Mouse (Mus musculus): ENCODE data around the gene Park7. TPM values are rescaled to one million over a fixed set of nuclear protein-coding genes. Genes with fewer than 3 reads are reported as not detected.

The Park7 gene
- polyA plus RNA-seq (2014; fragmentation: Nextera tagmentation; extraction: Ambion mirVana) = 367 and 400 TPM in 2 replicates

DNA sequence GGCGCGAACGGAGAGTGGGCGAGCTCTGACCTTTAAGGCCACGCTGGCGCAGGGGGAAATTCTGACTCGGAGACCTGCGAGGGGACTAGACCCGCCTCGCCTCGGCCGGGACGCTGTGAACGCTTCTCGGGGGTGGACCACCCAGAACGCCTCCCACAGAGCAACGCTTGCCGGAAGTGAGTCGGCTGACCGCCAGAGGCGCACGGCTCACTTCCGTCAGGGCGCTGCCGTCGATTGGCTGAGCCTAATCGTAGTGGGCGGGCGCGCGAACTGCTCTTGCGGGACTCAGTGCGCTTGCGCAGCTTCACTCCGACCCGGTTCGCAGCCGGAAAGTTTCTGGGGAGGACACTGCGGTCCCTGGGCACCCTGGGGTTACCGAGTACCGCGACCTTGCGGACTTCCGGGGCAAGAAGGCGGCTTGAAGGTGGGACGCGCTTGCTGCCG, at the start of gene Park7, which contains the start of gene Tnfrsf9:
Gene Park7, minus strand, starts transcription at position 148 of the 444 bp plus-strand sequence.
Gene Tnfrsf9, plus strand, starts transcription at position 273 of the 444 bp plus-strand sequence.
- H3K36me3 ChIP-seq (ENCODE audit: control insufficient read depth, insufficient read depth, low read length) = no peaks in the 10 kb centered on the region
- H3K27ac ChIP-seq (replicated peaks; ENCODE audit: low read depth, low read length) = peak within 1 kb of the TSS; percentile 77
- peak within 1 kb of the TSS; percentile 86 for H3K4me2 ChIP-seq (ENCODE audit: low read length)
- no peaks in the 10 kb centered on the region for H3K27me3 ChIP-seq (ENCODE audit: control insufficient read depth, insufficient read depth, low read length)
- DNase-seq (peak; percentile 99), ATAC-seq (ENCODE audit: low FRiP score, low TSS enrichment) (peak; percentile 88)
- under 1% methylated on average over 48 of the region's 48 CpGs for WGBS
- H3K9ac ChIP-seq (replicated peaks; ENCODE audit: low read length) = peak within 1 kb of the TSS; percentile 77
- H3K4me1 ChIP-seq (ENCODE audit: control insufficient read depth, insufficient read depth, low read length) = peaks cover 9% of the 10 kb centered on the region
- H3K4me3 ChIP-seq (replicated peaks; ENCODE audit: low read depth, low read length) = peak within 1 kb of the TSS; percentile 58
- no peaks in the 10 kb centered on the region for H3K9me3 ChIP-seq (ENCODE audit: control insufficient read depth, low read length)

DNA sequence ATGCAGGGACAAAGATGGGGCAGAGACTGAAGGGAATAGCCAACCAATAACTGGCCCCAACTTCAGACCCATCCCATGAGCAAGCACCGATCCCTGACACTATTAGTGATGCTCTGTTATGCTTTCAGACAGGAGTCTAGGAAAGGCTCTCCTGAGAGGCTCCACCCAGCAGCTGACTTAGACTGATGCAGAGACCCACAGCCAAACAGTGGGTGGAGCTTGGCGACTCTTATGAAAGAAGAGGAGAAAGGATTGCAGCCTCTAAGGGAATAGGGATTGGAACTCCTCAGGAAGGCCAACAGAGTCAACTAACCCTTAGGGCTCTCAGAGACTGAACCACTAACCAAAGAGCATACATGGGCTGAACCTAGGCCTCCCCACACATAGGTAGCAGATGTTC, 49.5 kb upstream of the Park7 start:
- Histone ChIP-seq H3K27me3 (ENCODE audit: control insufficient read depth, insufficient read depth, low read length) (no peaks in the 10 kb centered on the region), H3K36me3 (ENCODE audit: control insufficient read depth, insufficient read depth, low read length) (no peaks in the 10 kb centered on the region), H3K4me1 (ENCODE audit: control insufficient read depth, insufficient read depth, low read length) (no peaks in the 10 kb centered on the region), H3K9me3 (ENCODE audit: control insufficient read depth, low read length) (no peaks in the 10 kb centered on the region), H3K9ac (replicated peaks; ENCODE audit: low read length) (no peak overlapping the region), H3K4me2 (ENCODE audit: low read length) (no peak overlapping the region), H3K27ac (replicated peaks; ENCODE audit: low read depth, low read length) (no peak overlapping the region), H3K4me3 (replicated peaks; ENCODE audit: low read depth, low read length) (no peak overlapping the region)
- no peak for DNase-seq
- WGBS = 68% methylated on average over 2 of the region's 2 CpGs
- no peak for ATAC-seq (ENCODE audit: low FRiP score, low TSS enrichment)

- WGBS = 72% methylated on average over 6 of the region's 6 CpGs
- DNase-seq (no peak), ATAC-seq (ENCODE audit: low FRiP score, low TSS enrichment) (no peak)
- no peak overlapping the region for H3K4me2 ChIP-seq (ENCODE audit: low read length)
- H3K4me1 ChIP-seq (ENCODE audit: control insufficient read depth, insufficient read depth, low read length) = no peaks in the 10 kb centered on the region
- no peaks in the 10 kb centered on the region for H3K27me3 ChIP-seq (ENCODE audit: control insufficient read depth, insufficient read depth, low read length)
- H3K27ac ChIP-seq (replicated peaks; ENCODE audit: low read depth, low read length) = no peak overlapping the region
- H3K36me3 ChIP-seq (ENCODE audit: control insufficient read depth, insufficient read depth, low read length) = no peaks in the 10 kb centered on the region
- no peak overlapping the region for H3K9ac ChIP-seq (replicated peaks; ENCODE audit: low read length)
- no peaks in the 10 kb centered on the region for H3K9me3 ChIP-seq (ENCODE audit: control insufficient read depth, low read length)
- H3K4me3 ChIP-seq (replicated peaks; ENCODE audit: low read depth, low read length) = no peak overlapping the region
These were observed 48.0 kb upstream of the Park7 start for GRCm38 (mm10) chr4:150962231-150962630.

GRCm38 (mm10) chr4:150958536-150958935, 44.3 kb upstream of the Park7 start:
- no peaks in the 10 kb centered on the region for H3K9me3 ChIP-seq (ENCODE audit: control insufficient read depth, low read length)
- ATAC-seq (ENCODE audit: low FRiP score, low TSS enrichment) (no peak), DNase-seq (no peak)
- H3K27ac ChIP-seq (replicated peaks; ENCODE audit: low read depth, low read length) = no peak overlapping the region
- H3K4me3 ChIP-seq (replicated peaks; ENCODE audit: low read depth, low read length) = no peak overlapping the region
- 0 out of 2 replicates have a peak, but pooled peaks cover 6% of the 10 kb centered on the region for H3K4me1 ChIP-seq (ENCODE audit: control insufficient read depth, insufficient read depth, low read length)
- 78% methylated on average over 7 of the region's 7 CpGs for WGBS
- no peak overlapping the region for H3K9ac ChIP-seq (replicated peaks; ENCODE audit: low read length)
- no peak overlapping the region for H3K4me2 ChIP-seq (ENCODE audit: low read length)
- H3K27me3 ChIP-seq (ENCODE audit: control insufficient read depth, insufficient read depth, low read length) = no peaks in the 10 kb centered on the region
- H3K36me3 ChIP-seq (ENCODE audit: control insufficient read depth, insufficient read depth, low read length) = no peaks in the 10 kb centered on the region

GRCm38 (mm10) chr4:150957106-150957458, 42.8 kb upstream of the Park7 start:
- no peaks in the 10 kb centered on the region for H3K9me3 ChIP-seq (ENCODE audit: control insufficient read depth, low read length)
- H3K27ac ChIP-seq (replicated peaks; ENCODE audit: low read depth, low read length) = peak overlapping the region; percentile 73; the same call in 1 of the 2 replicates
- H3K4me1 ChIP-seq (ENCODE audit: control insufficient read depth, insufficient read depth, low read length) = 0 out of 2 replicates have a peak, but pooled peaks cover 6% of the 10 kb centered on the region
- H3K27me3 ChIP-seq (ENCODE audit: control insufficient read depth, insufficient read depth, low read length) = no peaks in the 10 kb centered on the region
- H3K4me3 ChIP-seq (replicated peaks; ENCODE audit: low read depth, low read length) = no peak overlapping the region
- no peak overlapping the region for H3K4me2 ChIP-seq (ENCODE audit: low read length)
- no peak for ATAC-seq (ENCODE audit: low FRiP score, low TSS enrichment)
- H3K9ac ChIP-seq (replicated peaks; ENCODE audit: low read length) = no peak overlapping the region
- no peaks in the 10 kb centered on the region for H3K36me3 ChIP-seq (ENCODE audit: control insufficient read depth, insufficient read depth, low read length)
- DNase-seq = no peak
- WGBS = 14% methylated on average over 1 of the region's 1 CpGs

DNA sequence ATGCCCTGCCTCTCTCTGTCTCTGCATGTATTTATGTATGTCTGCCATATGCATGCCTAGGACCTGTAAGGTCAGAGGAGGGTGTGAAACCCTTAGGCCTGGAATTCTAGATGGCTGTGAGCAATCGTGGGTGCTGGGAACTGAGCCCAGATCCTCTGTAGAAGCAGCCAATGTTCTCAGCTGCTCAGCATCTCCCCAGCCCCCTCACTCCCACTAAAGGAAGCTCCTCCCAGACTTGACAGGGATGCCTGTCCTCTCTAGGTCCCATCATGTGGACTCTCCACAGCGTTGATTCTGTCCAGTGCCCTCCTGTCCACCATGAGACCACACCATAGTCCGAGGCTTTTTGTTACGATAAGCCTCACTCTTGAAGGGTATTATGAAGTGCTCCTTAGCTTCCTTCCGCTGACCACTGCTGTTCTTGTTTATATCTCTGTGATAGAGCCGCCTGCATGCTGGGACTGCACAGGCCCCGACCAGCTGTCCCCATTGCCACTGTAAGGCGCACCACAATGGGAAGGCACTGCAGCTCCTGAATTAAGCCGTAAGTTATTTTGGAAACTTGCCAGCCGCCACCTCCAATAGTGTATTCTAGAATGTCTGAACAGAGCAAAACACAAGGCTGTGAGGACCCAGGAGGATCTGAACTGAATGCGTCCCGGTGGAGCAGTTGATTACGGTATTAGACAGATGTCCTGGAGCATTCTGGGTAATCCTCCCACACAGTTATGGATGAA, 42.3 kb upstream of the Park7 start:
- peak; percentile 80; the same call in 1 of the 2 replicates for ATAC-seq (ENCODE audit: low FRiP score, low TSS enrichment)
- Histone ChIP-seq H3K27ac (replicated peaks; ENCODE audit: low read depth, low read length) (peak overlapping the region; percentile 73), H3K4me1 (ENCODE audit: control insufficient read depth, insufficient read depth, low read length) (0 out of 2 replicates have a peak, but pooled peaks cover 6% of the 10 kb centered on the region), H3K9me3 (ENCODE audit: control insufficient read depth, low read length) (no peaks in the 10 kb centered on the region), H3K4me2 (ENCODE audit: low read length) (peak overlapping the region; percentile 25; the same call in 1 of the 2 replicates), H3K36me3 (ENCODE audit: control insufficient read depth, insufficient read depth, low read length) (no peaks in the 10 kb centered on the region), H3K4me3 (replicated peaks; ENCODE audit: low read depth, low read length) (no peak overlapping the region), H3K27me3 (ENCODE audit: control insufficient read depth, insufficient read depth, low read length) (no peaks in the 10 kb centered on the region), H3K9ac (replicated peaks; ENCODE audit: low read length) (no peak overlapping the region)
- DNase-seq = peak; percentile 84
- WGBS = 41% methylated on average over 13 of the region's 13 CpGs

DNA sequence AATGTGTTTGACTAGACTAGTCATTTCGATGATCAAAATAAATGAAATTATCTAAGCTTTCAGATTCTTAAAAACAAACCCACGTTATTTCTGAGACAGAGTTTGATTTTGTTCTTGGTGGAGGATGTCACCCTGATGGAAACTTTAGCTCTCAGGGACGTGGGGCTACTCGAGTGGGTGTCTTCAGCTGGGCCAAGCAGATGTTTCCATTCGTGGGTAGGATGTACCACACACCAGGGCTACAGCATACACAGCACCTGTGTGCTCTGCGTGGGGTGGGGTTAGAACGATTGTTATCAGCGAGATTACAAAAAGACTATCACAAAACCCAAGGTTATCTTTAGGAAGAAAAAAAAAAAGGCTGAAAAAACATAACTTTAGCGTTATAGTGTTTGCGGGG, 36.7 kb upstream of the Park7 start:
- DNase-seq (no peak), ATAC-seq (ENCODE audit: low FRiP score, low TSS enrichment) (no peak)
- no peaks in the 10 kb centered on the region for H3K27me3 ChIP-seq (ENCODE audit: control insufficient read depth, insufficient read depth, low read length)
- H3K4me1 ChIP-seq (ENCODE audit: control insufficient read depth, insufficient read depth, low read length) = no peaks in the 10 kb centered on the region
- no peak overlapping the region for H3K4me3 ChIP-seq (replicated peaks; ENCODE audit: low read depth, low read length)
- no peaks in the 10 kb centered on the region for H3K9me3 ChIP-seq (ENCODE audit: control insufficient read depth, low read length)
- WGBS = 89% methylated on average over 10 of the region's 10 CpGs
- no peak overlapping the region for H3K4me2 ChIP-seq (ENCODE audit: low read length)
- no peak overlapping the region for H3K9ac ChIP-seq (replicated peaks; ENCODE audit: low read length)
- H3K36me3 ChIP-seq (ENCODE audit: control insufficient read depth, insufficient read depth, low read length) = no peaks in the 10 kb centered on the region
- no peak overlapping the region for H3K27ac ChIP-seq (replicated peaks; ENCODE audit: low read depth, low read length)

DNA sequence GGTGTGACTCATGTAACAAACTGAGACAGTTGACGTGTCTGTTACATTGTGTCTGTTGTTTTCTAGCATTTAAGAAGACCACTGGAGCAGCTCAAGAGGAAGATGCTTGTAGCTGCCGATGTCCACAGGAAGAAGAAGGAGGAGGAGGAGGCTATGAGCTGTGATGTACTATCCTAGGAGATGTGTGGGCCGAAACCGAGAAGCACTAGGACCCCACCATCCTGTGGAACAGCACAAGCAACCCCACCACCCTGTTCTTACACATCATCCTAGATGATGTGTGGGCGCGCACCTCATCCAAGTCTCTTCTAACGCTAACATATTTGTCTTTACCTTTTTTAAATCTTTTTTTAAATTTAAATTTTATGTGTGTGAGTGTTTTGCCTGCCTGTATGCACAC, 30.5 kb upstream of the Park7 start:
- Histone ChIP-seq H3K4me3 (replicated peaks; ENCODE audit: low read depth, low read length) (no peak overlapping the region), H3K4me1 (ENCODE audit: control insufficient read depth, insufficient read depth, low read length) (no peaks in the 10 kb centered on the region), H3K4me2 (ENCODE audit: low read length) (no peak overlapping the region), H3K27ac (replicated peaks; ENCODE audit: low read depth, low read length) (no peak overlapping the region), H3K9me3 (ENCODE audit: control insufficient read depth, low read length) (no peaks in the 10 kb centered on the region), H3K36me3 (ENCODE audit: control insufficient read depth, insufficient read depth, low read length) (no peaks in the 10 kb centered on the region), H3K27me3 (ENCODE audit: control insufficient read depth, insufficient read depth, low read length) (no peaks in the 10 kb centered on the region), H3K9ac (replicated peaks; ENCODE audit: low read length) (no peak overlapping the region)
- 93% methylated on average over 7 of the region's 7 CpGs for WGBS
- no peak for ATAC-seq (ENCODE audit: low FRiP score, low TSS enrichment)
- no peak for DNase-seq

Measured in midbrain, embryonic 14.5 days (tissue).